Mouse (Mus musculus): ENCODE results near the gene Cyp46a1.

GRCm38 (mm10) chr12:108327889-108328491 is 6.2 kb upstream of the Cyp46a1 start:
- TF ChIP-seq POLR2A (IDR thresholded peaks at IDR 0.05; ENCODE audit: low read depth, low read length) (no peak), E2F4 (IDR thresholded peaks at IDR 0.05; ENCODE audit: insufficient replicate concordance, low read depth, low read length) (no peak), MAZ (IDR thresholded peaks at IDR 0.05; ENCODE audit: low read depth, low read length) (no peak), ELF1 (IDR thresholded peaks at IDR 0.05; ENCODE audit: low read depth, low read length) (no peak), CTCF (conservative IDR thresholded peaks at IDR 0.05 in 1 of 2, IDR thresholded peaks at IDR 0.05 in 1 of 2; ENCODE audit: low read depth in 2 of 2, low read length in 2 of 2) (no peak), ZNF384 (IDR thresholded peaks at IDR 0.05; ENCODE audit: low read depth, low read length) (no peak), MYC (IDR thresholded peaks at IDR 0.05; ENCODE audit: low read depth, low read length) (no peak), EP300 (IDR thresholded peaks at IDR 0.05; ENCODE audit: low read length) (no peak), KAT2A (IDR thresholded peaks at IDR 0.05; ENCODE audit: insufficient replicate concordance, low read length) (no peak), USF1 (IDR thresholded peaks at IDR 0.05; ENCODE audit: low read depth, low read length) (no peak)
